Mouse (Mus musculus) urinary bladder, postnatal 36 days (tissue): ENCODE data around the gene Gsta3.
"Not testable (repeated sequence)": the region's sequence is repeated elsewhere in the genome, so short reads cannot be mapped to it uniquely, and the experiment has no call there.

Experiments used
- DNase-seq, 2 experiments: peaks; one replicate each; pipeline ENCODE4 v3.0.0; 2022; ENCODE audit warnings: low spot score in 2 of 2, mixed read lengths in 1 of 2

The Gsta3 gene

DNA sequence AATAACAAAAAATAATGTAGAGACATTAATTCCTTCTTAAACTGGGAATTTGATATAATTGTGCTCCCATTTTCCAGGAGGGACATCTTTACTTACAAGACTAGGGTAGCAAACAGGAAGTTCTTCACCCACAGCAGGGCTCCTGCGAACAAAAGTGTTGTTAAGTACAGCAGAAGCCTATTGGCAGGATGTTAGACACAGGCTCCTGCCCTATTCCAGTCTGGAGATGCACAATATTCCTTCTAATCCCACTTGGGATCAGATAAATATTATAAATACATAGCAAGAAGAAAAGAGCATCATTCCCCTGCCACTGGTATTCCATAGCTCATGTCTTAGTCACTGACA is 12.9 kb downstream of the Gsta3 start:
- DNase-seq: no peak

DNA sequence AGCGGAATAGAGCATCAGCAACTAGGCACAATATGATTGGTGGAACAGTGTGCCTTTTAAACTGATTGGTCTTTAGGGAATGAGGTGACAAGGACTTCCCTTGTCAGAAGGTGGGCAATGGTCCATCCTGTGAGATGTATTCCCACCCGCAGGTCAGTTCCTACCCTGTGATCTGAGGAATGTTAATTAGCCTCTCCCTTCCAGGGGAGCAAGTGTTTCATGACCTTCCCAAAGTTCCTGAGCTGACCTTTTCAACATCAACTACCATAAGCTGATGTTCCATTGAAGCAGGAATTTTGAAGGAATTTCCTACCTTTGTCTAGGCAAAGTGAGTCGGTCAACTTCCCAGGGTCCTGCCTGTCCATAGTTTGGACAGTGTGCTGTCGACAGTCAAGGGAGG is 13.5 kb downstream of the Gsta3 start:
- no peak for DNase-seq

DNA sequence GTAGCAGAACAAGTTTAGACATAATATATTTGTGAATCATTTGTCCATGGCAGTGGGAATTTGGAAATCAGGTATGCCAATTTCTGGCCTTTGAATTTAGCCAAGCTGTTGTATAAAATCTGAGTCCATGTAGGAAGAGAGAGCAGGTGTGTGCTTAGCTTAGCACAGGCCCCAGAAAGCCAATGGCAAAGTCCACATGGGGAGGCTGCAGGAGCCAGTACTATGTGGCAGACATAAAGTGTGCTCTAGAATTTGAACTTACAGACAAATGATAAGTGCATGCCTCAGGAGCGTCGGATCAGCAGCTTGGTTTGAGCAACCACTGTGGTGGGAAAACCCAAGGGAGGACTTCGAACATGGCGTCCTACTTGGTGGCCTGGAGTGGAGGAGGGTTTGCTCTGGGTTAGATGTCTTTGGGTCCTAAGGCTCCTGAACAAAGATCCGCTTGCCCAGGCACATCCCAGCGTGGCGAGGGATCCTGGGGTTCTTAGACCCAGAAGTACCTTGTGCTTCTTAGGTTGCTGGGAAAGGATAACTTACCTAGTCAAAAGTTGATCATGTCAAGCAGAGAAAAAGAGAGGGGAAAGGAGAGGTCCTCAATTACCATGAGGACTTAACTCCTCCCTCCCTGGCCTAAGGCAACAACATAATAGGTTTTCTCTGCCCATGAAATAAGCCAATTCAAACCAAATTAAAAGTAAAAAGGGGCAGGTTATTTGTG is 15.4 kb downstream of the Gsta3 start:
- DNase-seq: no peak

DNA sequence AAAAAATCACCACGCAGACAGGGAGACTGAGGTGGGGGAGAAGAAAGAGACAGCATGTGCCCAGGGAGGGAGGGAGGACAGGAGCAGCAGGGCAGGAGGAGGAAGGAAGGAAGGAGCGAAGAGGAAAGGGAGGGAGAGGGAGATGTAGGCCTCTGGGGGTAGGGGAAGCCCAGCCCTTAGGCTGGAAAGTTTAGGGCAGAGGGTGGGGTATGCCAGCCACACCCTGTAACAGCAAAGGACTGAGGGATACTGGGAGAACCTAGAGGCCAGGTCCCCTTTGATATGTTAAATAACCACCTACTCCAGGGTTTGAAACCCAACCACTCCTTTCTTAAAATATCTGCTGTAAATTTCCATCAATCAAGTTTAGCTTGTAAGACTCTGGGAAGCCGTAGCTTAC is 16.0 kb downstream of the Gsta3 start:
- DNase-seq: no peak

DNA sequence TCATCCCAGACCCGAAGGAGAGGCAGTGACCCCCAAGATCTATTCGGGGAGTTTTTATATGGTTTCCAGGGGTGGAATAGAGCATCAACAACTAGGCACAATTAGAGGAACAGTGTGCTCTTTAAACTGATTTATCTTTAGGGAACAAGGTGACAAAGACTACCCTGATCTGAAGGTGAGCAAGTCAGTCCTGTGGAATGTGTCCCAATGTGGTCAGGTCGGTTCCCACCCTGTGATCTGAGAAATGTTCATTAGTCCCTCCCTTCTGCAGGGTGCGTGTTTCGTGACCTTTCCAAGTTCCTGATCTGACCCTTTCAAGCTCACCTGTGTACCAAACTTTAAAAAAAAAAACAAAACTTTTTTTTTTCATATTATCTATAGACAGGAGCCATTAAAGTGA is 16.5 kb downstream of the Gsta3 start:
- no peak for DNase-seq

DNA sequence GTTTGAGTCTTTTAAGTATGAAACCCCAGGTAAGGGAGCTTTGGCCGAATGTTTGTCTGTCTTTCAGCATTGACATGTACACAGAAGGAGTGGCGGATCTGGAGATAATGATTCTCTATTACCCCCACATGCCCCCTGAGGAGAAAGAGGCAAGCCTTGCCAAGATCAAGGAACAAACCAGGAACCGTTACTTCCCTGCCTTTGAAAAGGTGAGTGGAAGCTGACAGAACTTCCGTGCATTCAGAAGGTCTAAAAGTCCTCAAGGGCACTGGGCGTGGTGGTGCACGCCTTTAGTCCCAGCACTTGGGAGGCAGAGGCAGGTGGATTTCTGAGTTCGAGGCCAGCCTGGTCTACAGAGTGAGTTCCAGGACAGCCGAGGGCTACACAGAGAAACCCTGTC is 19.6 kb downstream of the Gsta3 start:
- not testable (repeated sequence) for DNase-seq

DNA sequence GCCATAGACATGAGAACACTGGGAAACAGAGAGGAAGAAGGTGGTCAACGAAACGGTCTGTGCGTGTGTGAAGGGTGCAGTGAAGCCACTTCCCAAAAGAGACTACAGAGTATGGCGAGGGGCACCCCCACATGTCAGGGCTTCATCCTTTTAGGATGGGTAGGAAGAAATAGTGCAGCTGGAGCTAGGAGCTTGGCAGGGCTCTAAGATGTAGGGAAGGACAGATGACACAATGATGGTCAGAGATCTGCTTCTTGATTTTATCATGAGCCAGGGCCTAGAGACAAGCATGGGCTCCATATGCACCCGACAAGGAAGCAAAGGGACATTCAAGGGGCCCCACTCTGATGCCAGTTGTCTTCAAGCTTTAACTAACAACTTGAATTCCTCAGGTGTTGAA is 22.0 kb downstream of the Gsta3 start:
- DNase-seq: no peak

DNA sequence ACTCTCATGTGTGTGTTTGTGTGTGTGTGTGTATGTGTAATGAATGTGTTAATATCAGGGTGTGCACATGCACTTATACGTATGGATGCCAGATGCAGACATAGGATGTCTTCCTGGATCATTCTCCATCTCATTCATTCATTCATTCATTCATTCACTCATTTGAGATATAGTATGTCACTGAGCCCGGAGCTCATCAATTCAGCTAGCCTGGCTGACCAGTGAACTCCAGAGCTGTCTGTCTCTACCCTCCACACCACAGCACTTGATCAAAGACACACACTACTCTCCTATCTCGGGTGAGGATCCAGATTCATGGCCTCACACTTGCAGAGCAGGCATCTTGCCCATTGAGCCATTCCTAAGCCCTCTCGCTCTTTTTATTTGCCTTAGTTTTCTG is 23.6 kb downstream of the Gsta3 start:
- DNase-seq: no peak

DNA sequence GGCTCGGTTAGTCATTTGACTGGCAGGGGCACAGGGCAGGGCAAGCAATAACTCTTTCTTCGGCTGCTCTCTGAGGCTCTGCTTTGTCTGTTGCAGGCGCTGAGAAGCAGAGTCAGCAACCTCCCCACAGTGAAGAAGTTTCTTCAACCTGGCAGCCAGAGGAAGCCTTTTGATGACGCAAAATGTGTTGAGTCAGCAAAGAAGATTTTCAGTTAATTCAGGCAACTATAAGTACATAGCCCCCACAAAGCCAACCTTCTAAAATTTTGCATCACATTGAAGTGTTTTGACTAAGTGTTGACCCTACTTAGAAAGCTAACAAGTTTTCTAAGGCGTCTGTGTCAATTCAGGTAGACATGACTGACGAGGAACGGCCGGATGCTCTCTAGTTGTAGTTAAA is 24.4 kb downstream of the Gsta3 start:
- no peak for DNase-seq

DNA sequence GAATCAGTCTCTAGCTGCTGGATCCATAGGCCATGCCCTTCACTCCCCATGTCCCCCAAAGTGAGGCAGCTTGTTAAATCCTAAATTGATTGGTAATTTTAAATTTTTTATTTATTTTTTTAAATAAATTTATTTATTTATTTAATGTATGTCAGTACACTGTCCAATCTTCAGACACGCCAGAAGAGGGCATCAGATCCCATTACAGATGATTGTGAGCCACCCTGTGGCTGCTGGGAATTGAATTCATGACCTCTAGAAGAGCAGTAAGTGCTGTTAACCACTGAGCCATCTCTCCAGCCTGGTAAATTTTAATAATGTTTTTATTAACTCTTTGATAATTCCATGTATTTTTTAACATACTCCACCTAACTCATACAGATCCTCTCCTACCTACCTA is 26.4 kb downstream of the Gsta3 start:
- DNase-seq: no peak

DNA sequence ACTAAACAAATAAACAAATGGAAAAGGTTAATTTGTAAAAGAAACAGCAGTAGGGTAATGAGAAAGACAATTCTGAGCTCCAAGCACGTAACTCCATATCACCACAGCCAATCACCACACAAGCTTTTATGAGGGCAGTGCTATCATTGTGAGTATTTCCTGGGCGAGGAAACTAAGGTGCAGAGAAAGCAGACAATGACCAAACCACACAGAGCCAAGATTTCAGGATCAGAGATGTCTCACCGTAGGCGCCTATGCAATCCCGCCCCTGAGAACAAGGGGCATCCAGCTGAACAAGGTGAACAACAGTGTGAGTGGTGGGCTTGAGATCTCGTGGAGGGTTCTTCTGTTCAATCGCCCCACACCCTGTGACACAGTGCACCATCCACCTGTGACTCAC is 27.1 kb downstream of the Gsta3 start:
- not testable (repeated sequence) for DNase-seq

DNA sequence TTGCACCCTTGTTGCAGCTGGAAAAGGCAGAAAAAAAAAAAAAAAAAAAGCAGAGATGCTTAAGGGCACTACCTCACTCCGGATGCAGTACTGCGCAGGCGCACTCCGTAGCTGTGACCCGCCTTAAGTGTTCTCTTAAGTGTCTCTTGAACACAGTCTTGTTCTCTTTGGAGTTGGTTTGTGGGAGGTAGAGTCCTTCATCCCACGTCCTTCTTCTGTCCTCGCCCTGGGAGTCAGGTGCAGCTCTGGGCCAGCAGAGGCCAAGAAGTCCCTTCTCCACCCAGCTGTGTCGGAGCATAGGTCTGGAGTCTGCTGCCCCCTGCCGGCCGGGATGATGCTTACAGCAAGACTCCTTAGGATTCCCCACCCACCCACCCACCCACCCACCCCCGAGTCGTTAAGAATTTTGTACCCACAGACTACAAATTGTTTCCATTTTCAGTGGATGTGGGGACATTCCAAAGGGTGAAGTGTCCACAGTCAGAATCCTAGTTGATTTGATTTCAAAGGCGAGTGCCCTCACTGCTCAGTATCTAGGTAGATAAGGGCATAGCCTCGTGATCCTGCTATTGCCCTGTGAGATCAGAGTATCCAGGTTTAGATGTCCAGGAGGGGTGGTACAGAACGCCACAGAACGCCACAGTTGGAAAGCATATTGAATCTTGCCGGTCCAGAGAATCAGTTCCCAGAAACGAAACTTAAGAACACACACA is 31.1 kb downstream of the Gsta3 start:
- DNase-seq: peak; percentile 66 to 81

DNA sequence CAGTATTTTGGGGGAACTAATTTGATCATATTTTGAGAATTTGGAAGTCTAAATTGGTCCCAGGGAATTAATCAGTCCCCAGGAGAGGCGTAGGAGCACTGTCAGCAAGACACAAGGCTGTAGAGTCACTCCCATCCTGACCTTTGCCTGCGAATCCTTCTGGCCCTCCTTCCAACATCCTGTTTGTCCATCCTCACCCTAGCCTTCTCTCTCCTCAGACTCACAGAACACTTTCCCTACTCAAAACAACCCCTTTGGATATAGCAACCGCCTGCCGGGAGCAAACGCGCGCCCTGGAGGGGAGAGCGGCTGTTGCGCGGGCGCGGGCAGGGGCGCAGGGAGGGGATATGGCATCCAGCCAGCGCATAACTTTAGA is 31.7 kb downstream of the Gsta3 start:
- peak in 1 of 2 experiments; percentile 2 for DNase-seq

DNA sequence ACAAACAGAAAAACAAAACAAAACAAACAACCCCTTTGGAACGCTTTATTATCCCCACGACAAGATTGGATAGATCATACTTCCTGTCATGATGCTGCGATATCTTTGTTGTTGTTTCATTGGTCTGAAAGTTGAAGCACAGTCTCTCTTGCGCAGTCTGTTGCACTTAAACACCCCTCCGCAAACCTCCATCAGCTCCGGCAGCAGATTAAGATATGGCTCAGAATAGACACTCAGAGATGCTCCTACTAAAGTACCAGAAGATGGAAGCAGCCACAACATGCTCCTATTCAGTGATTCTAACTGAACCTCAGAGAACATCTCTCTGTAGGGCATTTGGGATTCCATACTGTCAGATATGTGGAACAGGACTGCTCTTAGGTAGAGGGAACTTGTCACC is 32.7 kb downstream of the Gsta3 start:
- no peak for DNase-seq

DNA sequence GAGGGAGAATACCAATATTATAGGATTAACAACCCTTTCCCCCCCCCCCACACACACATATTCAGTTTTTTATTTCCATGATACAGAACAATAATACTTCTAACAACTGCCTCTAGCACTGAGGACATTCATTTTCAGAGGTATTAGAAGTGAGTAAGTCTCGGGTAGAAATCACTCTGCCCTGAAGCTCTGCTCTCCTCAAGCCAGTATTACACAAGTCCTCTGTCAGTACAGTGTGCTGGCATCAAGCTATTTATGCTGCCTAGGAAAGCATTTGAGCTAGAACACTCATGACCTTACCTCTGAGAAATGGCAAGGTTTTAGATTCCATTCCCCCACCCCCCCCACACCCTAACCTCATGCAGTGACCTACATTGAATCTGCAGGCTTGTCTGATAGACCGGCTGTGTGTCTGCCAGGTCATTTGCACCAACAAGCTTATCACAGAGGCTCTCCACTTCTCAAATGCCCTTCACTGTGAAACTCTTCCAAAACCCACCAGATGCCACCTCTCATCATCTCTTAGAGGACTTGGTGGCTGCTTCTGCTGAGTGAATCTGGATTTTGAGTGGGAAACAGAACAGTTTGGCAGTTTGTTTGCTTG is 34.1 kb downstream of the Gsta3 start:
- no peak for DNase-seq

DNA sequence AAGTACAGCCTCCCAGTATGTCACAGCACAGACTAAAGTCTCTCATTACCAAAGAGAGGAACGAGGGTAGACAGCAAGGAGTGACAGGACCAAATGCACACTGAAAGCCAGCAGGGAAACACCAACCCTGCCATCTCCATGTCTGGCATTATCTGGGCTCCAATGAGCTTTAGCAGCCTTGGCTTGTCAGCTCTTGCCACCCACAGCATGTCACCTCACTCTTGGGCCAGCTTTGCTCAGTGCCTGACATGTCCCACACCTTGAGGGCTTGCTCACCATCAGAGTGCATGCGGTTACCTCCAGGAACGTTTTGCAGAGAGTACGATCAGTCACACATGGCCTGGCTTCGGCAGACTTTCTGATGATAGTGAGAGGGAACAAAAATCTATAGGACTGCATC is 35.0 kb downstream of the Gsta3 start:
- not testable (repeated sequence) for DNase-seq

DNA sequence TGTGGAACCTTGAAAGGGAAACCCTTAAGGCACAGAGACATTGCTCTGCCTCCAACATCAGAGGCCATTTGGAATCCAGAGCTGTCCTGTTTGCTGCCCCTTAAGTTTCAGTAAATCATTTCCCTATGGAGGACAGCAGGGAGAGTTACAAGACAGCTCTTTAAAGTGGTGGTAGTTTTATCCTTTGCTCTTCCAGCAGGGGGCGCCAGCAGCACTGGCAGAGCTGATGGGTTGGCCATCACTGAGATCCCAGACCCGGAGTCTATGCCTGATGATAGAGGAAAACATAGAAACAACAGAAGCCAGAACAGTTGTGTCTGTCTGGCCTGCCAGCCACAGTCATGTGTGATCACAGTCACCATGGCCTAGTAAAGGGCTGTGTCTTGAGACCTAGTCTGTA is 35.8 kb downstream of the Gsta3 start:
- not testable (repeated sequence) for DNase-seq

DNA sequence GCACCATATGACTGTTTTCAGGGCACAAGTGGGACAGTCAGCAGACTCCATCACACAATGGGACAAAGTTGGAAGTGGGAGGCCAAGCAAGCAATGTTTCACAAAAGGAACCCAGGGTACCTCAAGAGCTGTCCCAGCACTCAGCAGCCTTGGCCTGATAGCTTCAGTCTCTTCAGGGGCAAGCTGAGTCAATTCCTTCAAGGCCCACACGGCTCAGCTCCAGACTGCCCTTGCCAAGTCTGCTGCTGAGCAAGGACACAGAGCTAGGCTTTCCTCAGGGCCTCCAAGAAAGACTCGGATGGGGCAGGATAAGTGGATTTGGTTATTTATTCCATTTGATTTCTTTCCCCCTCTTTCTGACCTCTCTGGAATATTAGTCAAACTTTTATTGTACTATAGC is 39.9 kb downstream of the Gsta3 start:
- DNase-seq: no peak

DNA sequence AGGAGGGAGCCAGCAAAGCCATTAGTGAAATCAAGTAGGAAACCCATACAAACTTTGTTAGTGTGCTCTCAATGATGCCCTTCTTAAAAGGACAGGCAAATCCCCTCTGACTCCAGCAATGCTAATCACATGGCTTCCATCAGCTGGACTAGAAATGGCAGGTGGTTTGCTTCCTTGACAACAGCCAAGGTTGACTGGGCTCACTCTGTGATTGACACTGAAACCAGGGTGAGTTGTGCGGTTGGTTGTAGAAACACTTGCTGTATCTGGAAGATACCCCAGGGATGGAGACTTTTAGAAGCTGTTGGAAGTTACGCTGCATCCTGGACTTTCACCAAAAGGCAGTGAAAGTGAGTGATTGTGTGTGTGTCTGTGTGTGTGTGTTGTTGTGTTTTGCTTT is 44.3 kb downstream of the Gsta3 start:
- DNase-seq: not testable (repeated sequence)

DNA sequence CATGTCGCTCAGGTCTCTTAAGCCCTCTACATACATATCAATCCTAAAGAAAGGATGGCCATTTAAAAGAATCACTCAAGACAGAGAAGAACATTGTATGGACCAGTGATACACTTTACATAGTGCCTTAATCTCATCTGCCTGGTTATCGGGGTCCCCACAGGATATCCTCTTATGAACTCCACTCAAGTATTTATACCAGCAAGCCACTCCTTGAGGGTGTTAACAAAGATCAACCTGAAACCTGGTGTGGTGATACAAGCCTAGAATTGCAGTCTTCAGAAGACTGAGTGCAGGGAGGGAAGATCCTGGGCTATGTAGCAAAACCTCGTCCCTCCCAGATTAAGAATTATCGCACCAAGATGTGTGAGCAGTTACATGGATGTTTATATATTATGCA is 51.0 kb downstream of the Gsta3 start:
- DNase-seq: no peak

DNA sequence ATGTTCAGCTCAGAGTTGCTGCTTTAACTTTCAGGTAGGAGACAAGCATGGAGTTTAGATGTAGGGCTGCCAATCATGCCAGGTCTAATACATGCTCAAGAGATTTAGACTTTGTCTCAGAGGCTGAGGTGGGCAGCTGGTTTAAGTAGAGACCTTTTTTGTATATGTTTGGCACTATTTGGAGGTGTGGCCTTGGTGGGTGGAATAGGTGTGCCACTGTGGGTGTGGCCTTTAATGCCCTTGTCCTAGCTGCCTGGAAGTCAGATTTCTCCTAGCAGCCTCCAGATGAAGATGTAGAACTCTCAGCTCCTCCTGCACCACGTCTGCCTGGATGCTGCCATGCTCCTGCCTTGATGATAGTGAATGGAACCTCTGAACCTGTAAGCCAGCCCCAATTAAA is 52.2 kb downstream of the Gsta3 start:
- no peak for DNase-seq

DNA sequence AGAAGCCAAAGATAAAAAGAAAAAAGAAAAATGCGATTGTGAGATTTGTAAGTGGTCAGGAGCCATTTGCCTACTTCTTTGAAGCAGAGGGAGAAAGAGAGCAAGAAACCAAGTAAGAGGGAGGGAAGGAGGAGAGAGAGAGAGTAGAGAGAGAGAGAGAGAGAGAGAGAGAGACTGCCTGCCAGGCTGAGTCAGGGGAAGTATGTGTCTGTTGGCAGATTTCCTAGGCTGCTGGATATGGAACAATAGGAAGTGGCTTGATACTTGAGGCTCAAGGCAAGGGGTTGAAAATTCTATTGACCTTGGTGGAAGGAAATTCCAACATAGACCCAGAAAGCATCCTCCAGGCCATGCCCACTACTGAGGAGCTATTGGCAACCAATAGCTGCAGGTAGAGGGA is 55.8 kb downstream of the Gsta3 start:
- no peak for DNase-seq

DNA sequence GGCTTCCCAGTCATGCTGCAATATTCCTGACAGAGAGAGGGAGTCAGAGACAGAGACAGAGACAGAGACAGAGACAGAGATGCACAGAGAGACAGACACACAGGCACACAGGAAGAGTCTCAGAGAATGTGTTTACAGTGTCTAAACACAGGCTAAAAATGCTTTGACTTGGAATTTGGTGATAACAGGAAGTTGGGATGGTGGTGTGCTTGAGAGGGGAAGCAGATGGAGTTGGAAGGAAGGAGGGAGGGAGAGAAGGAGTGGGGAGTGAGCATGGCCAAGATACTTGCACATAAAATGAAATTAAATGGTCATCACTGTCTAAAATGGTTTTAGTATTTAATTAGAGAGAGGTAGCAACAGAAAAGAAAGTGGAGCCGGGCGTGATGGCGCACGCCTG is 57.7 kb downstream of the Gsta3 start:
- DNase-seq: no peak
